Mouse (Mus musculus) erythroblast, embryonic 14.5 days (primary cell): Measurements from ENCODE around the gene Mgat5b. TPM values are rescaled to one million over a fixed set of nuclear protein-coding genes. Genes with fewer than 3 reads are reported as not detected.

Experiments
- H3K27me3 ChIP-seq: 2 replicates; pipeline ENCODE4 v1.6.1; 2012; ENCODE audit warnings: inconsistent platforms; ENCODE audit not compliant: control insufficient read depth
- H3K36me3 ChIP-seq: 2 replicates; pipeline ENCODE4 v1.6.1; 2012; ENCODE audit warnings: mild to moderate bottlenecking, inconsistent platforms; ENCODE audit not compliant: control insufficient read depth
- H3K4me1 ChIP-seq: 2 replicates; pipeline ENCODE4 v1.6.1; 2012; ENCODE audit warnings: inconsistent platforms; ENCODE audit not compliant: control insufficient read depth
- H3K4me3 ChIP-seq: replicated peaks from 2 replicates; pipeline ENCODE3; 2012; ENCODE audit warnings: moderate library complexity, mild to moderate bottlenecking, inconsistent platforms
- H3K9me3 ChIP-seq: 2 replicates; pipeline ENCODE4 v1.6.1; 2012; ENCODE audit warnings: low read length, inconsistent platforms, mixed read lengths; ENCODE audit not compliant: control insufficient read depth
- GATA1 ChIP-seq: IDR thresholded peaks from 2 replicates; pipeline ENCODE4 v1.6.1; 2012; ENCODE audit warnings: low read length, inconsistent platforms, mixed read lengths
- TAL1 ChIP-seq: IDR thresholded peaks from 3 replicates; pipeline ENCODE4 v1.6.1; 2012; ENCODE audit warnings: low read length, inconsistent platforms, mixed read lengths
- polyA plus RNA-seq: library from polyadenylated mRNA; stranded (reverse); fragments of >175 nt; gene quantifications from 2 replicates; pipeline ENCODE4 v1.2.3, GENCODE M21; 2012

The Mgat5b gene
- polyA plus RNA-seq, 1 experiment, result not detected

- Histone ChIP-seq H3K27me3 (no peaks in the 10 kb centered on the region), H3K9me3 (no peaks in the 10 kb centered on the region), H3K4me1 (no peaks in the 10 kb centered on the region), H3K36me3 (no peaks in the 10 kb centered on the region), H3K4me3 (no peak overlapping the region)
- TF ChIP-seq GATA1, result no peak
- no peak for TF ChIP-seq TAL1
Measured at GRCm38 (mm10) chr11:116985504-116986385, 67.1 kb downstream of the Mgat5b start.

GRCm38 (mm10) chr11:116988131-116988530 is 69.5 kb downstream of the Mgat5b start:
- TF ChIP-seq GATA1 (no peak), TAL1 (no peak)
- H3K4me1 ChIP-seq, result no peaks in the 10 kb centered on the region
- no peaks in the 10 kb centered on the region for H3K9me3 ChIP-seq
- H3K27me3 ChIP-seq, result peaks cover 11% of the 10 kb centered on the region
- no peaks in the 10 kb centered on the region for H3K36me3 ChIP-seq
- H3K4me3 ChIP-seq, result no peak overlapping the region

- peaks cover 31% of the 10 kb centered on the region for H3K27me3 ChIP-seq
- H3K9me3 ChIP-seq, result no peaks in the 10 kb centered on the region
- no peak for TF ChIP-seq TAL1
- no peak for TF ChIP-seq GATA1
- H3K4me1 ChIP-seq, result no peaks in the 10 kb centered on the region
- no peaks in the 10 kb centered on the region for H3K36me3 ChIP-seq
- no peak overlapping the region for H3K4me3 ChIP-seq
Measured at GRCm38 (mm10) chr11:116990231-116990630, 71.6 kb downstream of the Mgat5b start.

GRCm38 (mm10) chr11:116991410-116991809 is 72.7 kb downstream of the Mgat5b start:
- no peaks in the 10 kb centered on the region for H3K4me1 ChIP-seq
- H3K4me3 ChIP-seq, result no peak overlapping the region
- peaks cover 39% of the 10 kb centered on the region for H3K27me3 ChIP-seq
- no peaks in the 10 kb centered on the region for H3K9me3 ChIP-seq
- H3K36me3 ChIP-seq, result no peaks in the 10 kb centered on the region
- TF ChIP-seq GATA1 (no peak), TAL1 (no peak)

GRCm38 (mm10) chr11:116991964-116992363 is 73.3 kb downstream of the Mgat5b start:
- TF ChIP-seq GATA1 (no peak), TAL1 (no peak)

GRCm38 (mm10) chr11:116994095-116994582 is 75.5 kb downstream of the Mgat5b start:
- Histone ChIP-seq H3K27me3 (peaks cover 45% of the 10 kb centered on the region), H3K4me1 (no peaks in the 10 kb centered on the region), H3K4me3 (no peak overlapping the region), H3K9me3 (peaks cover 2% of the 10 kb centered on the region; the same call in 1 of the 2 replicates), H3K36me3 (no peaks in the 10 kb centered on the region)
- TF ChIP-seq TAL1 (no peak), GATA1 (no peak)

More at GRCm38 (mm10) chr11:116991964-116992363, 73.3 kb downstream of the Mgat5b start:
- peaks cover 44% of the 10 kb centered on the region for H3K27me3 ChIP-seq
- no peaks in the 10 kb centered on the region for H3K9me3 ChIP-seq
- H3K36me3 ChIP-seq, result no peaks in the 10 kb centered on the region
- no peaks in the 10 kb centered on the region for H3K4me1 ChIP-seq
- H3K4me3 ChIP-seq, result no peak overlapping the region

GRCm38 (mm10) chr11:116996976-116997375 is 78.3 kb downstream of the Mgat5b start:
- H3K4me3 ChIP-seq, result no peak overlapping the region
- H3K4me1 ChIP-seq, result no peaks in the 10 kb centered on the region
- no peak for TF ChIP-seq GATA1
- H3K36me3 ChIP-seq, result no peaks in the 10 kb centered on the region
- peaks cover 2% of the 10 kb centered on the region; the same call in 1 of the 2 replicates for H3K9me3 ChIP-seq
- peaks cover 48% of the 10 kb centered on the region for H3K27me3 ChIP-seq

- TF ChIP-seq GATA1 (no peak), TAL1 (no peak)
- H3K4me3 ChIP-seq, result no peak overlapping the region
- H3K36me3 ChIP-seq, result no peaks in the 10 kb centered on the region
- H3K27me3 ChIP-seq, result peaks cover 39% of the 10 kb centered on the region
- no peaks in the 10 kb centered on the region for H3K4me1 ChIP-seq
- H3K9me3 ChIP-seq, result peaks cover 2% of the 10 kb centered on the region; the same call in 1 of the 2 replicates
Measured at GRCm38 (mm10) chr11:116998935-116999334, 80.3 kb downstream of the Mgat5b start.

GRCm38 (mm10) chr11:117000219-117000618 is 81.6 kb downstream of the Mgat5b start:
- Histone ChIP-seq H3K27me3 (peaks cover 36% of the 10 kb centered on the region), H3K4me3 (no peak overlapping the region), H3K4me1 (no peaks in the 10 kb centered on the region), H3K9me3 (peaks cover 2% of the 10 kb centered on the region; the same call in 1 of the 2 replicates), H3K36me3 (no peaks in the 10 kb centered on the region)
- TF ChIP-seq TAL1 (no peak), GATA1 (no peak)
